Mouse (Mus musculus): ENCODE results near the gene Piezo1.

The Piezo1 gene

DNA sequence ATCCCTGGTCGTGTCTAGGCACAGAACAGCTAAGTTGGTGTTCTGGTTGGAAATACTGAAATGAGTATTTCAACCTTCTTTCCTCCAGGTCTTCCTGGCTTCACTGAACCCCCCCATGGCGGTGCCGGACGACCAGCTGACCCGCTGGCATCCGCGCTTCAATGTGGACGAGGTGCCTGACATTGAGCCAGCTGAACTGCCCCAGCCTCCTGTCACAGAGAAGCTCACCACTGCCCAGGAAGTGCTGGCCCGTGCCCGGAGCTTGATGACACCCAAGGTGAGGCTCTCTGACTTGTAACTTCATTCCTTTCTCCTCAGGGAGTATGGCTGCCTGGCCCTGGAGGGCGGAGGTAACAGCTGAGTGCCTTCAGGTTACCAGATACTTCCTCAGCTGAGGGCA, 20.0 kb upstream of the Piezo1 start:
- CTCF ChIA-PET, result no interaction called here

DNA sequence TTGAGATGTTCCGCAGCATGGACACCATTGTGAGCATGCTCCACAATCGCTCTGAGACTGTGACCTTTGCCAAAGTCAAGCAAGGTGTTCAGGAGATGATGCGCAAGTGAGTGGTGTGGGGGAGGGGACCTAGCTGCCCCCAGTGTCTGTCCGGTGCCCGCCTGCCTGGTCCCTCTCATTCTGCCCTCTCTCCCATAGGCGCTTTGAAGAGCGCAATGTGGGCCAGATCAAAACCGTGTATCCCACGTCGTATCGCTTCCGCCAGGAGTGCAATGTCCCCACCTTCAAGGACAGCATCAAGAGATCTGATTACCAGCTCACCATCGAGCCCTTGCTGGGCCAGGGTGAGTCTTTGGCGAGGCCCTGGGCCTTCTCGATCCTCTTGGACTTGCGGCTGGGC, 18.9 kb upstream of the Piezo1 start:
- CTCF ChIA-PET, result no interaction called here

DNA sequence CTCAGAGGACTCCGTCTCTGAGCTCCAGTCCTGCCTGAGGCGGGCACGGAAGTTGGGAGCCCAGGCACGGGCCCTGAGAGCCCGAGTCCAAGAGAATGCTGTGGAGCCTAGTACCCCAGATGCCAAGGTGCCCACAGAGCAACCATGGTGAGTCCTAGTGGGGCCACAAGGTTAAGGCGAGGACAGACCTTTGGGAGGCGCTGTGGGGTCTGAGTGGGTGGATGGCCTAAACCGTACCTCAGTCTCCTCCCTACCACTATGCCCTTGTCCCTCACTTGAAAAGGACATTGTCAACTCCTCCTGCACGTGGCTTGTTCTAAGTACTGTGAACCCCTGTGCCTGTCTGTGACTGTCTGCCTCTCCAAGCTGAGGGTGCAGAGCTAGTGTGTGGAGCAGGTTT, 18.2 kb upstream of the Piezo1 start:
- CTCF ChIA-PET, result interaction anchor here (0.7 kb wide), 1 partner anchor 41 kb away, joined by 4 read pairs; no protein-coding TSS in a partner anchor

DNA sequence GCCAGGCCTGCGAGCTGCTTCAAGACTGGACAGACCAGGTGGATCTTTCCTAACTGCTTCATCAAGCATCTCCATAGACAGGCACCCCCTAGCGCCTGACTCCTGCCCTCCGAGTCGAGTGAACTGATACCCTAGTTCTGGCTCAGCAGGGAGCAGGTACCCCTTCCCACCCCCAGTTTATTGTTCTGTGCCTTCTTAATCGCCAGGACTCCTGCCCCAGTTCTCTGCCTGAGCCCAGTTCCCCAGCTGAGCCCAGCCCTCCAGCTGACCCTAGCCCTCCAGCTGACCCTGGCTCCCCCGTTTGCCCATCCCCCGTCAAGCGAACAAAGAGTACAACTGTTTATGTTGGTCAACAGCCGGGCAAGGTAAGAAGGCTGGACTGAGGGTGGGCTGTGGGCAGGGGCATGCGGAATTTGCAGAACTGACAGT, 17.8 kb upstream of the Piezo1 start:
- CTCF ChIA-PET, result interaction anchor here (0.7 kb wide), 1 partner anchor 41 kb away, joined by 4 read pairs; no protein-coding TSS in a partner anchor

DNA sequence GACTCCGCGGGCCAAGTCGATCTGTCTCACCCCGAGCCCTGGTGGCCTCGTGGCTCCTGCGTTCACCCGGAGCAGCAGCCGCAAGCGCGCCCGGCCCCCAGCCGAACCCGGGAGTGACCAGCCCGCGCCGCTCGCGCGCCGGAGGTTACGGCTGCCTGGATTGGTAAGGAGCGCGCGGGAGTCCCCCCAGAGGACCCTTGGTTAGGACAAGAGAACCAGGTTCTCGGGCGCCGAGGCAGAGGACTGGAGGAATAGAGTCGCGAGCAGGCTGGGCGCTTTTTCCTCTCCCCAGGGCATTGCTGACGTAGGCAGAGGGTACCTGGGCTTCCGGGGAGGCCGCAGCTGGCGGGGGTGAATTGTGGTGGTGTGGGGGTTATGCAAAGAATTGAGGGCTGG, 17.0 kb upstream of the Piezo1 start:
- CTCF ChIA-PET, result no interaction called here

DNA sequence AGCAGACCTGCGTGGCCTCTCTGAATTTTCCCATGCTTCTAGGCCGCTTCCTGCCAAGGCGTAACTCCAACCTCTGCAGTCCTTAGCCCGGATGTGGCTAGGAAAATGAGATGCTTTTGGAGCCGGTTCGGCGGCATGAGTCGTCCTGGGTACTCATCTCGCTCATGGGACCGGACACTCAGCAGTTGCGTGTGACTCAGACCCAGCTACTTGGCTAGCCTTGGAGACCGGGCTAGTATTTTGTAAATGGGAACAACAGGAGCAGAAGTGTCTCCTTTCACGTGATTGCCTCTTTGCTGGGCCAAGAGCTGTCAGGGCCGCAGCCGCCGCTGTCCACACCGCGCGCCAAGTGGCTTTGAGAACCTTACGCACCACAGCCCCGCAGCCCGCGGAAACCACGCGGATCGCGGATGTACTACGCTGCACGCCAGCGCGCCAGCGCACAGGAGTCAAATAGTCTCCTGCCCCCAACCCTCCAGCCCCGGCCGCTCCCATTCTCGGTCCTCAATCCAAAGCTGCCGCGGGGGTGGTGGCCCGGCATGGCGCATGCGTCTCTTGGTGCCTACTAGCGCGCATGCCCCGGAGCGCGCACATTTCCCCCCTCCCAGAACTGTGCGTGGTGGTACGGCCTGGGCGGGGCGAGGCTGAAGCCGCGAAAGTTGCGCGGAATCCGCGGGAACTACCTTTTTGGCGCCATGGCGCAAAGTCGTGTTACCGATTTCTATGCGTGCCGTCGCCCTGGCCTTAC, 16.4 kb upstream of the Piezo1 start, which contains the start of gene Cdt1:
Gene Cdt1 (plus strand): TSS at position 655 of the 748 bp plus-strand sequence.
- CTCF ChIA-PET, result no interaction called here

DNA sequence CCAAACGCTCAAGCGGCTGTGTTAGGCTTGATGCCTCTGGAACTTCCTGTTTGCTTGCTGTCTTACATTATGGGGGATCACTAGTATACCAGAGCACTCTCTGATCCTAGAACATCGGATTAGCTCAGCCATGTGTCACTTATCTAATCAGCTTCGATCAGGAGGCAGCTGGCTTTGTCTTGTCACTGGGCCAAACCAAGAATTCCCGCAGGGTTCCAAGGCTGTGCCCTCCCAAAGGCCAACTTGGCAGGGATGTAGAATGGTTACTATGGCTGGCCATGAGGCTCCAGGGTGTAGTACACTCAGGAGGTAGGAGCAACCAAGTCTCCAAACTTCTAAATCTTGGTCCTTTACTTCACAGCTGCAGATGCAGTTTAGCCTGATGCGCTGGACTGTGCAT, 15.6 kb upstream of the Piezo1 start:
- CTCF ChIA-PET, result interaction anchor here (0.6 kb wide), 1 partner anchor 354 kb away, joined by 4 read pairs; no protein-coding TSS in a partner anchor

DNA sequence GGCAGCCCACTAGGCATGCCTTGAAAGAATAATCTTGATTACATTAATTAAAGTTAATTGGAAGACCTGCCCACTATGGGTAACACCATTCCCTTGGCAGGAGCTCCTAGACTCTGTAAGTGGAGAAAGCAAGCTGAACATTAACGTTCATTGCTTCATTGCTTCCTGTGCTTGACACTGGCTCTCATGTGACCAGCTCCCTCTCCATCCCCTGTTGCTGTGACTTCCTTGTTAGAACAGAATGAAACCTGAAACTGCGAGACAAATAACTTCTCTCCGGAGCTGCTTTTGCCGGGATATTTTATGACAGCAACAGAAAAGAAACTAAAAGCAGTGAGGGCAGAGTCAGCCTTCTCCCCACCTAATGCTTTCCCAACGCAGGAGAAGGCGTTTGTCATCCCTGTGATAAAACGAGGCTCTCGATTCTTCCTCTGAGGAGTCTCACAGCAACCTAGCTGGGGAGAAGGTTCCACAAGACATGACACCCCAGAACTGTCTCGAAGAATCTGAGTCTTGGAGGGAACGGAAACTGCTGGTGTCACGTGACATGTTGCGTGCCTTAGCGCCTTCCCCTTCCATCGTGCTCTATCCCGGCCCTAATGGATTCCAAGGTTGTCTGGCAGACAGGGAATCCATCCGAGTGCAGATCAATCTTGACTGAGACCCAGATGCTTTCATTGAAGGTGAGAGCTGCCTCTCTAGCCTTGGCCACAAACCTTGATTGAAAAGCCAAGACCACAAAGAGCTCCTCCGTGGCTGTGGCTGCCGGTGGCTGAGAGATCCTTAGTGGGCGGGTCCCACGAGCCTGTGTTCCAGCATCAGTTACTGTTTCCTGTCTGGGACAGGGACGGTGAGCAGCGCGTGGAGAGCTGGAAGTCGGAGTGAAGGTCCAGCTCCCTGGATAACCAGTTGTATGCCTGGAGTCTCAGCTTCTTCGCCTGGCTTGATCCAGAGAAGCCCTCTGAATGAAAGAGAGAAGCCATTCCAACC, 13.5 kb upstream of the Piezo1 start:
- CTCF ChIA-PET, result interaction anchor here (0.7 kb wide), 1 partner anchor 18 kb away, joined by 8 read pairs; no protein-coding TSS in a partner anchor

DNA sequence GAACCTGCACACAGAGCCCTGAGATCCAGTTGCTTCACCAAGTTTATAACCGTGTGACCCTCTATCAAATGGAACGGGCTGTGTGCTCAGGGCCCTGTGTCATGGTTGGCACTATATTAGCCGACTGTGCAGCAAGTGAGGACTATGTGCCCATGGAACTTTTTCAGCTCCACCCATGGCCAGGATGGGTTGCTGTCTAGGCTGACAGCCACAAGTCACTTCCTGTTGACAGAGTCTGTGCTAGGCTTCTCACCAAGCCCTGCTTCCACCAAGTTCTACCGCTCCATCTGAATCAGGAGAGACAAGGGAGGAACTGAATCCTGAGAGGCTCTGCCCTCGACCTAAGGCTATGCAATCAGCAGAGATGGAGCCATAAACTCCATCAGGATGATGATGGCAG, 10.1 kb upstream of the Piezo1 start:
- CTCF ChIA-PET, result interaction anchor here (0.5 kb wide), 1 partner anchor 50 kb away, joined by 5 read pairs; no protein-coding TSS in a partner anchor

DNA sequence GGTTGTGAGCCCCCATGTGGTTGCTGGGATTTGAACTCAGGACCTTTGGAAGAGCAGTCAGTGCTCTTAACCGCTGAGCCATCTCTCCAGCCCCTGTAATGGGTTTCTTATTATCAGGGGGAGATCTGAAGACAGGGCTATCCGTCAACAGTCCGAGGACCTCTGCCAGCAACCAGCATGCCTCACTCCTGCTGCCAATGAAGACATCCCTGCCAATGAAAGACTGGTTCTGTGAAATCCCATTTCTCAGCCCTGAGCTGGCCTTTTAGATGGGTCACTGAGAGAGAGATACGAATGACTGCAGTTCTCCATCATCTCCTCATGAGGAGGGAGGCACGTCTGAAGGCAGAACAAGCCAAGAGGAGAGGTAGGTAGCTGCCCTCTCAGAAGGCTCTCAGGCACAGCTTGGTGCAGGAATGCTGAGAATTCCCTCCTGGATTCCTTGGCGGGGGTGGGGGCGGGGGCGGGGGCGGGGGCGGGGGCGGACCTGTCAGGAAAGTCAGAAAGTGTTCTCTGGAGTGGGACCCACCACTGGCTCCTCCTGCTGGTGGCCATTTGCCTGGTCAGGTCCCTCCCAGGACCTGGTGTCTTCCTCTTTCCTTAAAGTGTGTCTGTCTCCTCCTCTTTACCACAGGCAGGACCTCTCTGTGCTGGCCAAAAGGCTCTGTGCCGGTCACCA, 7.7 kb upstream of the Piezo1 start:
- CTCF ChIA-PET, result no interaction called here

DNA sequence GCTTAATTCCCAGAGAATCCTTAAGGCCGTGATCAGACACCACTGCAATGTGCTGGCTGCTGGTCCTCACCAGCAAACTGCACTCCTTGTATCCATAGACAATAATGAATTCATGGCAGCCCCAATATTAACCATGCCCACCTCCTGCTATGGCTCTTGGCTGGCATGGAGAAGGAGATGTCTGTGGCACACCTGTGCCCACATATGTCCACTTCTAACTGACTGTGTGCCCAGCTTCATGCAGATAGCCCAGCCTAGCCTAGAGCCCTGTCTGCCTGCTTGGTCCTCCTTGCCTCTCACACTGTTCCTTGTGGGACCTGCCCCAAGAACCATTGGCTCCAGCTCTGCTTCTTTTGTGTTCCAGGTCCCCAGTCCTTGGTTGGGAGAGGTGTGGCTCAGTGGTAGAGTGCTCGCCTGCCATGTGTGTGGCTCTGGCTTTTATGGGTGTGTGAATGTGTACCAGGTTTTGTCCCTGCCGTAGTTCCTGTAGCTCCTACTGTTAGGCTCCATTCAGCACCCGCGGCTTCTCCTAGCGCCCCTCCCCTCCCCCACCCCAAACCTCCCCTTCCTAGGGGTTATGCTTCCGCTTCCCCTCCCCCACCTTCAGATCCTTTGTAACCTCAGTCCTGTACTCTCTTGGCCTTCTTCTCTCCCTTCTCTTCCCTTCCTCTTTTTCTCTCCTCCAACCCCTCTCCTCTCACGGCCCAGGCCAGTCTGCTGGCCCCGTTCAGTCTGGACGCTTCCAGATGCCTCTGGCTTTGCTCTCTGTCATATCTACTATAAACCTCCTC, 6.3 kb upstream of the Piezo1 start:
- CTCF ChIA-PET, result no interaction called here

DNA sequence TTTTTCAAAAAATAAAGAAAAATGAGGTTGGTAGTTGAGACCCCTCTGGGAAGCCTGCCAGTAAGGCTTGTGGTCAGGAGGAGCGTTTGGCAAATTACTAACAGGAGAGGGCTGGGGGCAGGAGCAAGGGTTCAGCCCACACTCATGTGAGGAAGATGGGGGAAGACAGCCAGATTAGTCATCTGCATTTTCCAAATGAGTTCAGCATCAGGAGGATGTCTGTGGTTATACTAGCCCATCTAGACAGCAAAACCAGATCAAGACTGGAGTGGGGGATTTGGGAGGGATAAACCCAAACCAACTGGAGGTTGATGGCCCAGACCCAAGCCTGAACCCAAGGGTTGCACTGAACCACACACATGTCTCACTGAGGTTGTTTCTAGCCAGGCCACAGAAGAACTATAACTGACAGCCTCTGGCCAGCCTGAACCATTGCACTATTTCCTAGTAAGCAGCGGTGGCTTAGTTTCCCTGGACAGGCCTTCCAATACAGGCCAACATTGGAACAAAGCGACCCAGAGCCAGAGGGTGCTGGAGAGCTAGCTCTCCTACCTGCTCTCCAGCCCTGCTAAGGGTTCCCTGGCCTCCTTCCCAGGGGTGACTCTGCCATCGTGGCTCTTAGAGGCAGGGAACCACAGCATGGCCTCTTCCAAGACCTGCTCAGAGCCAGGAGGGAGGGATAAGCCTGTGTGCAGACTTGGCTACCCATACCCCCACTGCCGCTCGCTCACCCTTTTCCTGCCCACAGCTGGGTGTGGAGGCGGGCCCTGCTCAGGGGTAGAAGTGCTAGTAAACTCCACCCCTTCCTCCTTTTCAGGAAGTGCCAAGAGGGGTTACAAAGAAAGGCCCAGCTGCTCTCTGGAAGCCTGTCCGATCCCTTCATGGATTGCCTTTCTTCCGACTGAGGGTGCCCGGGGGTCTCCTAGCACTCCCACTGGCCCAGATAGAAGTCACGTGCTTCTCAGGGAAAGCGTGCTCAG, 5.2 kb upstream of the Piezo1 start:
- CTCF ChIA-PET, result no interaction called here

DNA sequence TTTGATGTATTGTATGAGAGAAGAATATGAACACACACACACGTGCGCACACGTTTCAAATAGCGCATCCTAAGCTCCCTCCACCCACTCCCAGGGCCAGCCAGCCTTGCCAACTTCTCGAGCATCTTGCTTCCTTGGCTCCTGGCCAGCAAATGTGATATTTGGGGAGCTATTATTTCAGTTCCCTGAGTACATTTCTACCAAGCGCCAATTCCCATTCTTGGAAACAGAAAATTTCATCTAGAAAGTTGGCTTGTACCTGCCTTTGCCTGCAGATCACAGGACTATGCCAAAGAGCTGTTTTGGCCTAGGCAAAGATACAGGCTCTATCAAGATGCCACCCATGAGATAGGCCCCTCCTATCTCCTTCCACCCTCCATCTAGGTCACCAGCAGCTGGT, 3.7 kb upstream of the Piezo1 start:
- CTCF ChIA-PET, result interaction anchor here (0.5 kb wide), 1 partner anchor 119 kb away, joined by 5 read pairs; no protein-coding TSS in a partner anchor

DNA sequence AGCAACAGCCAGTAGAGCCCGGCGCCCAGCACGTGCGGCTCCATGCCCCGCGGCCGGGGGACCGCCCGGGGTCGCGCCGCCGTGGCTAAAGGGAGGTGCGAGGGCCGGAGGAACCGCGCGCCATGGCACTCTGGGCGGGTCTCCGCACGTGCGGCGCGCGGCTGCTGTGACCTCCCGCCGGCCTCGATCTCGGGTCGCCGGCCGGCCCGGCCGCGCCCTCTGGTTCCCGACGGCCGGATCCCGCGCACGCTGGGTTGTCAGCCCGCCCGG, 199 bp downstream of the Piezo1 start:
- CTCF ChIA-PET, result no interaction called here

DNA sequence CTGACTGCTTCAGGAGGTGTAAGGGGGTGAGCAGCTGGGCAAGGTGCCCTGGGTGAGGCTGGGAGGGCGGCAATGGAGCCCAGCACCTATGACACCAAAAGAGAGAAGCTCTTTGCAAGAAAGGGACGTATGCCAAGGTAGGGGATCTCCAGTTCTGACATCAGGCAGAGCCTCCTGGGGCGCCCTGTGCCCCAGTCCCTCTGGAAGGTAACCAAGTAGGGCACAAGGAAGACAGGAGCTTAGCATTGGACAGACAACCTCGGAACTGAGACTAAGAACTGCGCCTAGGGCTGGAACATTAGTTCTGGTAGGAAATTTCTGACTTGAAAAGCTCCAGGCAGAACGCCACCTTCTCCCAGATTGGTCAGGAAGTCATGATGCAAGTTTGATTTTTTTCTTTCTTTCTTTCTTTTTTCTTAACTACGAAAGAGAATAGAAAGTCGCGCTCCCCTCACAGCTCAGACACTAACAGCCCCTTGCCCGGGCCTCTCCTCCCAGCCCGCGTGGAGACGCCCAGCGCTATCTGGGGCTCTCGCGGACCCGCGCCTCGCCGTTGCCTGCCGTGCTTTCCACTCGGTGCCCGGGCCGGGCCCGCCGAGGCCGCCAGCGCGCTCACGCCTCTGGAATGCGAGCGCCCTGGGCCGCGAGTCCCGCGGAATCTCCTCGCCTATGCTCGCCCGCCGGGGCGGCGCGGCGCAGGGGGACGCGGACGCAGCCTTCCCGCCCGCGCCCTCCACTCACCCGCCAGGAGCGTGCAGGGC, 715 bp downstream of the Piezo1 start:
- CTCF ChIA-PET, result interaction anchor here (0.8 to 0.9 kb wide), 2 partner anchors 49 to 52 kb away, joined by 4 to 5 read pairs; no protein-coding TSS in a partner anchor

DNA sequence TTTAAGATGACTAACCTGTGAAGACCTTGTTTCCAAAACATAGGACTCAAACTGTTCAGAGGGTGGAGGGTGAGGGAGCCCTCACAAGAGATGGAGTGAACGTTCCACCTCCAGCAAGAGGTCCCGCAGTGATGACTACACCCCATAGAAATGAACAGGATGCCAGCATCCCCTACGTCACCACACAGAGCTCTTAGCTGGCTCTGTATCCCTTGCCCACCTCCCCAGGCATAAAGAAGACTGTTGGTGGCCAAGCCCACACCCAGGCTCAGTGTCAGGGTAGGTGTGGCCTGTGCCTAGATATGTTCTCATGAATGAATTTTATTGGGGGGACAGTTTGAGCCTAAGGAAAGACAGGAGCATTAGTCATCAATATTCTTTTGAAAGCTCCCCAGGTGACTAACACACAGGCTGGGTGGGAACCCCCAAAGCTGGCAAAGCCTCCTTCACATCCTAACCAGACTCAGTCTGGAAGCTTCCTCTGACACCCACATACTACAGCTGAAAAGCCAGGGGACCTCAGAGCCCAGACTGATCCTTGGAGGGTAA, 2.2 kb downstream of the Piezo1 start:
- CTCF ChIA-PET, result interaction anchor here (0.6 to 0.9 kb wide), 3 partner anchors 30 to 52 kb away, joined by 3 to 5 read pairs (median 3); no protein-coding TSS in a partner anchor

DNA sequence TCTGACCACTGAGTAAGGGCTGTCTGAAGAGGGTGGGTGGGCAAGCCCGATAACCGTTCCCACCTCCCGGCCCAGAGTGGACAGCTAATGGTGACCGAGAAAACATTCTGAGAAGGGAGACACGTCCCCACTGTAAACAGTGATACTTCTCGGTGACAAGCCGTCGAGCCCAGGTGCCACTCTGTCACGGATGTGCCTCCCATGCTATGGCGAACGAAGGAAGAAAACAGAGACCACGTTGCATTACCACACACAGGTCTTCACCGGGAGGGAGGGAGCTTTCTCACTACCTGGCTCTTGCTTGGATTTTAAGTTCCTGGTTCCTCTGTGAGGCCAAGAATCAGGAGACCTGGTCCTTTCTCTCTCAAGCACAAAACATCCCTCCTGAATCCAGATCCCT, 2.8 kb downstream of the Piezo1 start:
- CTCF ChIA-PET, result no interaction called here

DNA sequence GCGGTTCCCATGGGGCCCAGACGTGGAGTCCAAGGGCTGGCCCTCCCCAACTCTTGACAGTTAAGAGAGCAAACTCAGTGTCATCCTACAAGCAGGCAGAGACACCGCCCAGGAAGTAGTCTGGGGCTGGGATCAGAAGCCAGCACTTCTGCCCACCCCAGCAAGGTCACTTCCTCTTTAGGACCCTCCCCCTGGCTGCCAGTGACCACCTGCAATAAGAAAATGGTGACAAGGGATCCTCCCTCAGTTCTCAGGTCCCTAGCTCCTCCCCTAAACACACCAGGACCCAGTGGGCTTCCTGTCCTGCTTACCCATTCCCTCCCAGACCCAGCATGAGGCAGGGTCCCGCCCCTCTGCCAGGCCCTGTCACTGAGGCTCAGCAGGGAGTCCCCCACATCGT, 3.3 kb downstream of the Piezo1 start:
- CTCF ChIA-PET, result interaction anchor here (0.5 to 0.8 kb wide), 2 partner anchors 53 to 743 kb away, joined by 3 to 6 read pairs; no protein-coding TSS in a partner anchor
